Mouse (Mus musculus) neural tube, embryonic 13.5 days (tissue): Measurements from ENCODE around the gene Rab31. TPM values are rescaled to one million over a fixed set of nuclear protein-coding genes. Genes with fewer than 3 reads are reported as not detected.

ENCODE experiments used
- ATAC-seq: fragments of 200-750 bp; cut with Nextera tagmentation; 2 replicates; pipeline ENCODE4 v1.8.0; 2017; ENCODE audit warnings: low read depth, mild to moderate bottlenecking, moderate TSS enrichment, moderate library complexity
- H3K27ac ChIP-seq: fragments of 300-500 bp; sonication (generic); replicated peaks from 2 replicates; pipeline ENCODE4 v1.5.1; 2015; ENCODE audit warnings: moderate library complexity, mild to moderate bottlenecking, inconsistent platforms
- H3K27me3 ChIP-seq: fragments of 300-500 bp; sonication (generic); 2 replicates; pipeline ENCODE4 v1.6.1; 2015; ENCODE audit warnings: mild to moderate bottlenecking, inconsistent platforms
- H3K36me3 ChIP-seq: fragments of 300-500 bp; sonication (generic); 2 replicates; pipeline ENCODE4 v1.6.1; 2015; ENCODE audit warnings: mild to moderate bottlenecking, inconsistent platforms
- H3K4me1 ChIP-seq: fragments of 300-500 bp; sonication (generic); replicated peaks from 2 replicates; pipeline ENCODE4 v1.6.1; 2015; ENCODE audit warnings: inconsistent platforms
- H3K4me2 ChIP-seq: fragments of 300-500 bp; sonication (generic); 2 replicates; pipeline ENCODE4 v1.6.1; 2015; ENCODE audit warnings: inconsistent platforms, mild to moderate bottlenecking, moderate library complexity
- H3K4me3 ChIP-seq: fragments of 300-500 bp; sonication (generic); 2 replicates; pipeline ENCODE4 v1.5.1; 2015; ENCODE audit warnings: mild to moderate bottlenecking, inconsistent platforms
- H3K9ac ChIP-seq: fragments of 300-500 bp; sonication (generic); 2 replicates; pipeline ENCODE4 v1.6.1; 2015; ENCODE audit warnings: moderate library complexity, mild to moderate bottlenecking, inconsistent platforms
- H3K9me3 ChIP-seq: fragments of 300-500 bp; sonication (generic); 2 replicates; pipeline ENCODE4 v1.6.1; 2016; ENCODE audit warnings: inconsistent platforms
- WGBS: fragments of 180-500 bp; shearing (Covaris S2); methylation state at CpG from one replicate; pipeline ENCODE4 v1.1.7; 2015; 5-methylcytosine and 5-hydroxymethylcytosine counted together
- polyA plus RNA-seq: library from polyadenylated mRNA; unstranded; fragments of >200 nt; fragmentation: Nextera tagmentation; extraction: Ambion mirVana; gene quantifications from 2 replicates; pipeline ENCODE4 v1.2.1, GENCODE M21; 2015

The Rab31 gene
- polyA plus RNA-seq, 1 experiment from 2014 or later: 65.5 TPM

DNA sequence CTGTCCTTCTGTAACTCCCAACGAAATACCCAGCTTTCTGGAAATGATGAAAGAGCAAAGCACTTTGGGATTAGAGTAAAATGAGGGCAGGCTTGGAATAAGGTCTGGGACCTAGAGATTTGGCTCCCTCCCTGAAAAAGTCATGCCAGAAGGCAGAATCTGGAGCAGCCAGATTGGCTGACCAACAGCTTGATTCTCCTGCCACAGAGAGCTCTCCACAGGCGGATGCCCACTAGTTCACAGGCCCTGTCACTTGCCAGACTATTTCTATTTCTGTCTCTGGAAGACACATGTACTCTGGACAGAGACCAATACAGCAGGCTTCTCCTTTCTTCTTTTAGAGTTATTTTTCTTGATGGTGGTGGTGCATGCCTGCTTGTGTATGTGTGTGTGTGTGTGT, 88.8 kb downstream of the Rab31 start:
- Histone ChIP-seq H3K4me3 (no peak overlapping the region), H3K4me2 (no peak overlapping the region), H3K9me3 (no peaks in the 10 kb centered on the region), H3K4me1 (0 out of 2 replicates have a peak, but pooled peaks cover 5% of the 10 kb centered on the region), H3K27ac (no peak overlapping the region), H3K9ac (no peak overlapping the region), H3K27me3 (no peaks in the 10 kb centered on the region), H3K36me3 (no peaks in the 10 kb centered on the region)
- WGBS: 91% methylated on average over 2 of the region's 2 CpGs
- ATAC-seq: no peak

DNA sequence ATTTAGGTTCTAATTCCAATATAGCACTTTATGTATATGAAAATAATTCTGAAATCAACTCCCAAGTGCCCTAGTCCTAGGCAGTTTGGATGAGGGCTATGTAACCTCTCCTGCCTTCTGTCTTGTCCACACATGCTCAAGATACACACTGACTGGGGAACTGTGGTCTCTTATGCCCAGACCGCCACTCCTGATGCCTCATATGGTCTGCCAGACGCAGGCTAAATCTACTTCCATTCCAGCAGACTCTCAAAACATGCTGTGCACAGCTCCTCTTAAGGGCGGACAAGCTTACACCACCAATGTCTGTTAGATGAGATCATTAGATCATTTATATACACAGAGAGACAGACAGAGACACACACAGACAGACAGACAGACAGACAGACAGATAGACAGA, 89.2 kb downstream of the Rab31 start:
- Histone ChIP-seq H3K9me3 (no peaks in the 10 kb centered on the region), H3K27me3 (no peaks in the 10 kb centered on the region), H3K9ac (no peak overlapping the region), H3K36me3 (no peaks in the 10 kb centered on the region), H3K4me1 (0 out of 2 replicates have a peak, but pooled peaks cover 5% of the 10 kb centered on the region), H3K4me2 (no peak overlapping the region), H3K27ac (no peak overlapping the region), H3K4me3 (no peak overlapping the region)
- ATAC-seq: no peak
- 80% methylated on average over 3 of the region's 3 CpGs for WGBS

DNA sequence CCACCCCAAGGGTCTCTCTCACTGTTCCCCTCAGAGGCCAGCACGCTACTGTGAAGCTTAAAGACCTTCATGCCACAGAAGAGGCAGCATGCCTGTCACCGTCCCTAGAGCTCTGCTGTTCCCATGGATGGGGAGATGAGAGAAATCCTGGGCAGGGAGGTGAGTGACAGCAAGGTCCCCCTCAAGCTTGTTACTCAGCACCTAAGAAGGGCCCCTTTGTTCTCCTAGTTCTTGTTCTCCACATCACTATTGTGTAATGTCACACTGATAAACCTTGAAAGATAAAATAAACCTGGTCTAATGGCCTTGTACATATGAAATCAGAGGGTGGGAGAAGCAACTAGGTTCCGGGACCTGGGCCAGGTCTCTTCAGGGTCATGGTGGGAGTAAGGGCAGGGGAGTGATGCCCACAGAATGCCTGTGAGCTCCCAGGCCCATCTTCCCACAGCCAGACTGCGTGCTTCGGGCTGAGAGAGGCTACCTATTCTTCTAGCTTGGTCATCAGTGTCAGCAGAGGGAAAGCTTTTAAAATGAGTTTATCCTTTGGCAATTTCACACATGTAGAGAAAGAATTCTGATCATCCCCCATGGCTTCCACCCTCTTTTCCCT, 90.4 kb downstream of the Rab31 start:
- H3K9me3 ChIP-seq: no peaks in the 10 kb centered on the region
- H3K4me1 ChIP-seq: 0 out of 2 replicates have a peak, but pooled peaks cover 5% of the 10 kb centered on the region
- WGBS: 76% methylated on average over 5 of the region's 5 CpGs
- H3K9ac ChIP-seq: no peak overlapping the region
- no peak overlapping the region for H3K4me2 ChIP-seq
- ATAC-seq: no peak
- H3K4me3 ChIP-seq: no peak overlapping the region
- H3K27me3 ChIP-seq: no peaks in the 10 kb centered on the region
- H3K36me3 ChIP-seq: no peaks in the 10 kb centered on the region
- no peak overlapping the region for H3K27ac ChIP-seq

- ATAC-seq: no peak
- no peaks in the 10 kb centered on the region for H3K36me3 ChIP-seq
- no peaks in the 10 kb centered on the region for H3K27me3 ChIP-seq
- H3K27ac ChIP-seq: no peak overlapping the region
- no peak overlapping the region for H3K4me2 ChIP-seq
- no peaks in the 10 kb centered on the region for H3K9me3 ChIP-seq
- no peak overlapping the region for H3K9ac ChIP-seq
- 0 out of 2 replicates have a peak, but pooled peaks cover 5% of the 10 kb centered on the region for H3K4me1 ChIP-seq
- no peak overlapping the region for H3K4me3 ChIP-seq
- 89% methylated on average over 6 of the region's 6 CpGs for WGBS
Measured at GRCm38 (mm10) chr17:65681516-65681915, 91.0 kb downstream of the Rab31 start.

GRCm38 (mm10) chr17:65680801-65681412, 91.6 kb downstream of the Rab31 start:
- Histone ChIP-seq H3K36me3 (no peaks in the 10 kb centered on the region), H3K4me2 (no peak overlapping the region), H3K27me3 (no peaks in the 10 kb centered on the region), H3K4me1 (0 out of 2 replicates have a peak, but pooled peaks cover 5% of the 10 kb centered on the region), H3K27ac (no peak overlapping the region), H3K9ac (no peak overlapping the region), H3K4me3 (no peak overlapping the region), H3K9me3 (no peaks in the 10 kb centered on the region)
- WGBS: 87% methylated on average over 2 of the region's 2 CpGs
- no peak for ATAC-seq

DNA sequence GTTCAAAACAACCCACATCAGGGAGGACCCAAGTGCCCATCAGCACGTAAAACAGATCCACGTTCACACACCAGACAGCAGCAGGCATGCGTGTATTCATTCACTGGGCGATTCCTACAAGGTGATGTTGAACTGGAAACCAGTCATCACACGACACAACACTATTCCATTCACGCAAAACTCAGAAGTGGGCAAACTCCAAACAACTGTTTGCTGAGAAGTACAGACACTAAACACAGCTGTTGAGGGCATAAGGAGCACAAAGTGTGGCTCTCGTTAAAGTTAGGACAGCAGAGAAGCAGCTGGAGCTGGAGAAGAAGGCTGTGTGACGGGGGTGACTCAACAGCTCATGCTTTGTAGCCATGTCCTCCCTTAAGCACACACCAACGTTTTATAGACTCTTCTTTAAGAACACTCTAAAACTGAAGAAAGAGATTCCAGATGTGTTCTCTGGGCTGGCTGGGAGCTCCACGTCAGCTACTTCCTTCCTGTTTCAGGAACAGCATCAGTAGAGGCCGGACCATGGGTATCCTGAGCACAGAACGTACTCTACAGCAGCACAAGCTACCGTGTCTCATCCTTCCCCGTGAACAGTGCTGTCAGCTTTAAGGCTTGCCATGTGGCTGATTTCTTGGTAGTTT, 92.6 kb downstream of the Rab31 start:
- no peak overlapping the region for H3K9ac ChIP-seq
- H3K4me2 ChIP-seq: no peak overlapping the region
- H3K36me3 ChIP-seq: no peaks in the 10 kb centered on the region
- H3K9me3 ChIP-seq: no peaks in the 10 kb centered on the region
- H3K27ac ChIP-seq: no peak overlapping the region
- no peak overlapping the region for H3K4me3 ChIP-seq
- no peaks in the 10 kb centered on the region for H3K27me3 ChIP-seq
- 78% methylated on average over 14 of the region's 14 CpGs for WGBS
- no peak for ATAC-seq
- H3K4me1 ChIP-seq: 0 out of 2 replicates have a peak, but pooled peaks cover 5% of the 10 kb centered on the region

DNA sequence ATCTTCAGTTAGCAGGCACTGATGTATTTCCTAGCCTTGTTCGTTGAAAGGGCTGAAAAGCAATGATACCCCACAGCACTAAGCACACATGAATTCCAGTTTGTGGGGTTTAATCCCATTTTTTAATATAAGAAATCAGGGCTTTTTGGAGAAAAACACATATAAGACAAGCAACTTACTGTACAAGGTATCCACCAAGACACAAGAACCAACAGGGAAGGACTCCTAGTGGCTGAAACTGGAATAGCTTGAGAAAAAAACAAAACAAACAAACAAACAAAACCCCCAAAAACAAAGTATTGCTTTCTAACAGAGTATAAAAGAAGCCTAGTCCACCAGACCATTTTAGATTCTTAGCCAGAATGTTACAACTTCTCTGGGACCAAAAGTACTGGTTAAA, 94.8 kb downstream of the Rab31 start:
- 98% methylated on average over 1 of the region's 1 CpGs for WGBS
- H3K4me2 ChIP-seq: no peak overlapping the region
- H3K27me3 ChIP-seq: no peaks in the 10 kb centered on the region
- no peak overlapping the region for H3K27ac ChIP-seq
- H3K4me3 ChIP-seq: no peak overlapping the region
- no peaks in the 10 kb centered on the region; the same call in 1 of the 2 replicates for H3K36me3 ChIP-seq
- H3K4me1 ChIP-seq: 0 out of 2 replicates have a peak, but pooled peaks cover 5% of the 10 kb centered on the region
- H3K9me3 ChIP-seq: no peaks in the 10 kb centered on the region
- ATAC-seq: no peak
- H3K9ac ChIP-seq: no peak overlapping the region

GRCm38 (mm10) chr17:65676536-65676935, 96.0 kb downstream of the Rab31 start:
- H3K4me2 ChIP-seq: no peak overlapping the region
- no peak overlapping the region for H3K9ac ChIP-seq
- ATAC-seq: no peak
- no peaks in the 10 kb centered on the region for H3K9me3 ChIP-seq
- no peak overlapping the region for H3K27ac ChIP-seq
- H3K27me3 ChIP-seq: no peaks in the 10 kb centered on the region
- WGBS: 94% methylated on average over 8 of the region's 8 CpGs
- H3K36me3 ChIP-seq: no peaks in the 10 kb centered on the region; the same call in 1 of the 2 replicates
- no peak overlapping the region for H3K4me3 ChIP-seq
- 0 out of 2 replicates have a peak, but pooled peaks cover 5% of the 10 kb centered on the region for H3K4me1 ChIP-seq

GRCm38 (mm10) chr17:65675985-65676384, 96.6 kb downstream of the Rab31 start:
- no peak for ATAC-seq
- WGBS: 81% methylated on average over 3 of the region's 3 CpGs
- H3K27me3 ChIP-seq: no peaks in the 10 kb centered on the region

GRCm38 (mm10) chr17:65674710-65675171, 97.8 kb downstream of the Rab31 start:
- H3K4me3 ChIP-seq: no peak overlapping the region
- H3K4me1 ChIP-seq: 0 out of 2 replicates have a peak, but pooled peaks cover 3% of the 10 kb centered on the region
- no peak overlapping the region for H3K27ac ChIP-seq
- 48% methylated on average over 1 of the region's 1 CpGs for WGBS
- H3K9me3 ChIP-seq: no peaks in the 10 kb centered on the region
- no peak overlapping the region for H3K4me2 ChIP-seq
- H3K9ac ChIP-seq: no peak overlapping the region
- ATAC-seq: no peak
- H3K36me3 ChIP-seq: no peaks in the 10 kb centered on the region; the same call in 1 of the 2 replicates
- no peaks in the 10 kb centered on the region for H3K27me3 ChIP-seq

More at GRCm38 (mm10) chr17:65675985-65676384, 96.6 kb downstream of the Rab31 start:
- Histone ChIP-seq H3K4me3 (no peak overlapping the region), H3K36me3 (no peaks in the 10 kb centered on the region; the same call in 1 of the 2 replicates), H3K9me3 (no peaks in the 10 kb centered on the region), H3K4me2 (no peak overlapping the region), H3K27ac (no peak overlapping the region), H3K9ac (no peak overlapping the region), H3K4me1 (0 out of 2 replicates have a peak, but pooled peaks cover 5% of the 10 kb centered on the region)

- Histone ChIP-seq H3K4me2 (no peak overlapping the region), H3K36me3 (no peaks in the 10 kb centered on the region; the same call in 1 of the 2 replicates), H3K4me3 (no peak overlapping the region), H3K4me1 (no peaks in the 10 kb centered on the region), H3K9ac (no peak overlapping the region), H3K27ac (no peak overlapping the region), H3K9me3 (no peaks in the 10 kb centered on the region), H3K27me3 (no peaks in the 10 kb centered on the region)
- WGBS: 89% methylated on average over 7 of the region's 7 CpGs
- no peak for ATAC-seq
Measured at GRCm38 (mm10) chr17:65672926-65673325, 99.6 kb downstream of the Rab31 start.

- Histone ChIP-seq H3K36me3 (peaks cover 13% of the 10 kb centered on the region; the same call in 1 of the 2 replicates), H3K27ac (no peak overlapping the region), H3K4me2 (no peak overlapping the region), H3K4me3 (no peak overlapping the region), H3K4me1 (0 out of 2 replicates have a peak, but pooled peaks cover 5% of the 10 kb centered on the region), H3K9me3 (no peaks in the 10 kb centered on the region), H3K27me3 (no peaks in the 10 kb centered on the region), H3K9ac (no peak overlapping the region)
- WGBS: 90% methylated on average over 4 of the region's 4 CpGs
- ATAC-seq: no peak
Measured at GRCm38 (mm10) chr17:65669061-65669460, 103.5 kb downstream of the Rab31 start.
